Mouse (Mus musculus): ENCODE data around the gene Plce1. TPM values are rescaled to one million over a fixed set of nuclear protein-coding genes. Genes with fewer than 3 reads are reported as not detected.

The Plce1 gene
- total RNA-seq, 2 experiments from 2014 or later = 3.9 to 7.9 TPM

DNA sequence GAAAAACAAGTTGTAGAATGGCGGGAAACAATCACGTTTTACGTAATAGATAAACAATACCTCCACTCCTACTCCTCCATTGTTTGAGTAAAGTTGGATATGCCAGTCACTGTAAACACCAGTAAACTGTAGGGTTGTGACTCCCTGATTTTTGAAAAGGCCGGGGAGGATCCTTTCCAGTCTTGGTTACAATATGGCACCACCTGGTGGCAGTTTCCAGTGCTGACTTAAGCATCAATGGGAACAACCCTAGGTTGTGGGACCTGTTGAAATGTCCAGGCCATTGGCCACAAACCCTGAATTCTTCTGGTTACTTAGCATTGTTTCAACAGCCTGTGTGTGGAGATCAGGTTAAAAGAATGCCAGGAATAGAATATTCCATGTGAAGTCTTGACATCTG, 294.6 kb downstream of the Plce1 start:
- peak; percentile 25 to 42 for DNase-seq (ENCODE audit: low spot score in 2 of 2)
- intact Hi-C loops (cut with DNase I) = loop anchor here (5.0 to 10.0 kb wide), 2 partner anchors 211 to 348 kb away; no protein-coding TSS in a partner anchor

DNA sequence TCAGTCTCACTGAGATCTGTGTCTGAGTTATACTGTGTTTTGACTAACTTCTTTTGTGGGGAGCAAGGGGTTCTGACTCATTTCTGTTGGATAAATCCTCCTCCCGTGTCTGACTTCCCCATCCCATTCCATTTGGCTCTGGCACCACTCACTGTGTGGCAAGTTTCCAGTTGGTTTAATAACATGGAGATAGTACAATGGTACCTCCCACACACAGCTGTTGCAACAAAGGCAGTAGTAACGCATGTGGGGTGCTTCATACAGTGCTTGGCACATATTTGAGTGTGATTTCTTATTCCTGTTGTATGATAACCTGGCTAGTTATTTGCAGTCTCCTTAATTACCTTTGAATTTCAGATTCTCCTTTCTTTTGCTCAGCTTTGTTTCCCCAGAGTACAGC, 297.9 kb downstream of the Plce1 start:
- intact Hi-C loops (cut with DNase I) = loop anchor here (5.0 to 10.0 kb wide), 2 partner anchors 214 to 352 kb away; no protein-coding TSS in a partner anchor
- DNase-seq (ENCODE audit: low spot score in 2 of 2) = peak in 1 of 2 experiments; percentile 9

DNA sequence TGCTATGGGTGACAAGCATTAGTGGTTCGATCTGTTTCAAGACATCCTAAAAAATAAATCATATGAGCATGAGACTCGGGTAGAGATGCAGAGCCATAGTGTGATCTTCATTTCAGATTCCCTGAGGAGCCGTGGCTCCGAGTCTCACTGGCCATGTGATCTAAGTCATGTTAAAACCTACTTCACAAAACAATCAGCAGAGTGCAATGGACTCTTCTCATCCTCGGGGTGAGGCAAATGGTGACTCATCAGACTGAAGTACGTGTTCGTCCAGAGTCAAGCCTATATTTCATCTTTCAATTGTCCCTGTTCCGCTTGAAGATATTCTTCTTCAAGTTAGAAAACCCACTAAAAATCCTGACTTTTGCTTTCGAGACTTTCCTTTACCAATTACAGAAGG, 302.6 kb downstream of the Plce1 start:
- intact Hi-C loops (cut with DNase I) = no loop called here
- DNase-seq (ENCODE audit: low spot score in 2 of 2) = no peak

DNA sequence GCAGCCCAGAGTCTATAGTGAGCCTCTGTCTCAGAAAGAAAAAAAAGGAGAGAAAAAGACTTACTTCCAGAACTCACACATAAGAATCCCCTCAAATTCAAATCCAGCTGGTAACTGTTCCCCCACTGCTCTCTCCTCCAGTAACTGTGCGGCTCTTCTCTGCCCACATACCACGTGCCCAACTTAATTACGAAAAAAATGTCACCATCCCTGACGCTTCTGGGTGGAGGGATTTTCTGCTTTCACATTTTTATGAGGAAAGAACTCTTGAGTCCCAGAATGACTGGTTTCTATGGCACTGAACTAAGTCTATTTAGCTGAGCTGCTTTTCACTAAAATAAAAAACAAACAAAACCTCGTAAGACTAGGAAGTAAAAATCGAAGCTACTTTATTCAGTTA, 306.8 kb downstream of the Plce1 start:
- intact Hi-C loops (cut with DNase I) = no loop called here
- DNase-seq (ENCODE audit: low spot score in 2 of 2) = no peak

DNA sequence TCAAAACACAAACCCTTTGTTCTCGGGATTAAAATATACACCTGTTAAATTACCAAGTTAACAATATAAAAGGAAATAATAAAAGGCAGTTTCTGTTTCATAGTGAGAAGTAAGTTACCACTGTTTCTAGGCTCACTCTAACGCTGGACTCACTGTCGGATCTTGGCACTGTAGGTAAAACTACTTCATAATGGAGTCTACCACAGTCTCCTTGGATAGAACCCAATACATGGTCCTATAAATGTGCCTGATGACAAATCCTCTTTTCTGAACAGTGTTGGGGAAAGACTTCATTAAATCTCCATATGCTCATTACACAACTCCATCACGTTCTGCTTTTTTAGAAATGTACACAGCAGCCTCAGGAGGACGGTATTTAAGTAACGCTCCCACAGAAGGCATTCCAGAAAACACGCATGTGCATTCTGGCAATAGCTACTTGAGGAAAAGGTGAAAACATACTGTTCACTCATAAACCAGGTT, 312.7 kb downstream of the Plce1 start:
- no peak for DNase-seq (ENCODE audit: low spot score in 2 of 2)
- intact Hi-C loops (cut with DNase I) = no loop called here

DNA sequence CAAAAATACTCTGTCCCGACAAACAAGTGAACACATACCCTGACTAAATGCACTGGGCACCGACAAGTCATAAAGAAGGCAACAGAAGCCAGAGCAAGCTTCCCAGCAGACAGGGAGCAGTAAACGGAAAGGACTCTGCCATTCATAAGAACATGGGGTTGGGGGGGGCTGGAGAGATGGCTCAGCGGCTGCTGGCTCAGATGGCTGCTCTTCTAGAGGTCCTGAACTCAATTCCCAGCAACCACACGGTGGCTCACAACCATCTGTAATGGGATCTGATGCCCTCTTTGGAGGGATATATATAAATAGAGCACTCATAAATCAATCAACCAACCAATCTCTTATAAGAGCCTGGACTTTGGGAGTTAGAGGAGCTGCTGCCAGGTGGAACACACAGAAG, 315.6 kb downstream of the Plce1 start:
- no peak for DNase-seq (ENCODE audit: low spot score in 2 of 2)
- intact Hi-C loops (cut with DNase I) = no loop called here

DNA sequence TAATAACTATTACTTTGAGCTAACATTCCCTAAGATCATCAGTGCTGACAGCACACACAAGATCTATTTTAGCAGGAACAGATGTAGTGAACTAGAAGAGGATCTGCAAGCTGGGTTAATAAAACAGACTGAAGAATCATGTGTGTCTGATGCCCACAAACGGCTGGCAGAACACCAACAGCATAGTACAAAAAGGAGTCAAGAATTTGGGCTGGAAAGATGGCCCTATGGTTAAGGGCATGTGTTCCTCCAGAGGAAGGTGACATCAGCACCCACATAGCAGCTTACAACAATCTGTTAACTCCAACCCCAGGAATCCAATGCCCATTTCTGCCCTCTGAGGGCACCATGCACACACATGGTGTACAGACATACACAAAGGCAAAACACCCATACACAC, 317.4 kb downstream of the Plce1 start:
- intact Hi-C loops (cut with DNase I) = no loop called here
- DNase-seq (ENCODE audit: low spot score in 2 of 2) = peak; percentile 32 to 47

DNA sequence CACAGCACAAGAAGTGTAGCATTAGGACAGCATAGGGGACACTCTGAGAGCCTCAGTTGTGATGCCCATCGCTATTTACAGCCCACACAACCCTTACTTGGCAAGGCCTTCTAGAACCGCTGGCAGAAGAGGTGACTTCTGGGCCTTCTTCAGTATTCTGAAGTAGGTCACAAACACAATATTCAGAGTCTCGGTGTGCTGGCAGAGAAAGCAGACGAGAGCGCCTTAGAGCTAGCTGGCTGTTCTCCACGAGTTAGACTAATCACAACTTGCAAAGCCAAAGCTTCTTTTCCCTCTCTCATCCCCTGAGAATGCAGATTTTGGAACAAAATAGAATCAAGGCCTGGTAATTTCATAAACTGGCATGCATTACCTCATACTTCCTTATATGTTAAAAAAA, 317.9 kb downstream of the Plce1 start:
- intact Hi-C loops (cut with DNase I) = no loop called here
- peak; percentile 8 to 20 for DNase-seq (ENCODE audit: low spot score in 2 of 2)

DNA sequence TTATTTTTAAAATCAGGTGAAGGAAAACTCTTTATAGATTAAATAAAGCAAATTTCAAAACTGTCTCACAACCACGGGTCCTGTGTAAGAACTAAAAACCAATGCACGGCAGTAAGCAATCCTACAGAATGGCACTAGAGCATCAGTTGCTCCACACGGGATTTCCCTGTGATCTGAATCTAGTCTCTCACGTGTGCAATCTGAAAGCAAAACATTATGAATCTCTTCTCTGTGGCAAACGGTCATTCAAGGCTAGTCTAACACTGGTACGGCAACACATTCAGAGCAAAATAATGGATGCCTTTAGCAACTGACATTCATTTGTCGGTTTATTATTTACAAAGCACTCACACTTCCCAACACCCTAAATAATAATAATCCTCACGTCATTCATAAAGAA, 337.3 kb downstream of the Plce1 start:
- intact Hi-C loops (cut with DNase I) = no loop called here
- no peak for DNase-seq (ENCODE audit: low spot score in 2 of 2)

DNA sequence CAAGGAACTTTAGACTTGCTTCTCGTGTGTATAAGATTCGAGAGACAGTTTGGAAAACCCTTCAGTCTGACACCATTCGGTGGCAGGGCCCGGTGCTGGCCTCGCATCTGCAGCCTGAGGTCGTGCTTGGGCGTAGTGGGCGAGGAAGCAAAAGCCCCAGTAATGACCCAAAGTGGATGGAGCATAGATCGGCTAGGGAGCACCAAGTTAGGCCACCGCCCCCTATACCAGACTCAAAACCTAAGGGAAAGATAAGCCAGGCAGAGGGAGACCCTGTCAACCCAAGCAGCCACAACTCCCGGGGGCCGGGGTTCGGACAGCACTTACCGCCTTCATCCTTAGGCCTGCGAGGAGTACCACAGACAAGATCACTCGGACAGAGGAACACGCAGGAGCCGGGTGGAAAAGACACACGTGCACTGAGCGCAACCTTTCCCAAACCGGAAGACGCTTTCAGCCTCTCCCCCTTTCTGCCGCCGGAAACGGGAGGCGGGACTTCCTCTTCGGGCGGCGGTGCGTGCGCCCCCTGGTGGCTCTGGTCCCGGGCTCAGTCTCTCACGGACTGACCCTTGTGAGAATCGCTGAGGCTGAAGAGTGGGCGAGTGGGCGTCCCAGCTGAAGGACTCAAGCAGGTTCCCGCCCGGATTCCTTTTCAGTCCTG, 338.0 kb downstream of the Plce1 start, which contains the start of gene Noc3l:
TSS of gene Noc3l (minus strand) at position 472 of the 661 bp plus-strand sequence.
- DNase-seq (ENCODE audit: low spot score in 2 of 2) = peak; percentile 92 to 93
- intact Hi-C loops (cut with DNase I) = no loop called here

DNA sequence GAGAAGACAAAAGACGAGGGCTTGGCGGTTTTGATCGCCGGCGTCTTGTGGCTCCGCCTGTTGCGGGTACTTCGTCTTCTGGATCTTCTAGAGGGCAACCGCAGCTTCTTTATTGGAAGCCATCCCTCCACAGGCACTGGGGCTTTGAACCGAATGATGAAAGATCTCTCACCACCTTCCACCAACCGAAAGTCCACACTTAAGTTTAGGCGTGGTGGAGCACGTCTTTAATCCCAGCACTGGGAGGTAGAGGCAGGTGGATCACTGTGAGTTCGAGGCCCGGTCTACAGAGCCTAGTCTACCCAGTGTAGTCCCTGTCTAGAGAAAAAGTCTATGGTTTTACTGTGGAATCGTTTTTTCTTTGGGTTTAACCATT, 338.5 kb downstream of the Plce1 start:
- intact Hi-C loops (cut with DNase I) = no loop called here
- no peak for DNase-seq (ENCODE audit: low spot score in 2 of 2)

DNA sequence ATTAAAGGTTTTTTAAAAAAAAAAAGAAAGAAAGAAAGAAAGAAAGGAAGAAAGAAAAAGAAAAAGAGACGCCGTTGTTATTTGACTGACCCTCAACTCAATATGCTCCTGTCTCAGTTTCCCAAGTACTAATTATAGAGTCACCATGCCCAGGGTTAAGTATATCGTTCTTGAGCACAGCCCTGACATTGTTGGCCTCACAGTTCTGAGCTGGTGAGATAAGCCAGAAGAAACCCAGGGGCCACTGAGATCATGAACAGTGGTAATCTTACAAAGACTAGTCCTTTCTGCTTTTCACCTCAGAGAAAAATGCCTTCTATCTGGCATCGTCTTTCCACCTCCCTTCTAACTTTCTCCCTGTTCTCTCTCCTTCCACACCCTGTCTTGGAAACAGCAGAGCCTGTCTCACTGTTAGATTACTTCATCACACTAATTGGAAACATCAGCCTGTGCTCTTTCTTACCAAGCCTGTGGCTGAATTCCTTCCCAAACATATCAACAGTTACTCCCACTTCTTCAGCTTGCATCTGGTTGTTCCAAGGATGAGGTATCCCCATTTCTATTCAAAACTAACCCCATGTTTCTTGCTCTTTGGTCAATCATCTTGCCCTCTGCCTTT, 339.4 kb downstream of the Plce1 start:
- intact Hi-C loops (cut with DNase I) = no loop called here
- DNase-seq (ENCODE audit: low spot score in 2 of 2) = no peak

DNA sequence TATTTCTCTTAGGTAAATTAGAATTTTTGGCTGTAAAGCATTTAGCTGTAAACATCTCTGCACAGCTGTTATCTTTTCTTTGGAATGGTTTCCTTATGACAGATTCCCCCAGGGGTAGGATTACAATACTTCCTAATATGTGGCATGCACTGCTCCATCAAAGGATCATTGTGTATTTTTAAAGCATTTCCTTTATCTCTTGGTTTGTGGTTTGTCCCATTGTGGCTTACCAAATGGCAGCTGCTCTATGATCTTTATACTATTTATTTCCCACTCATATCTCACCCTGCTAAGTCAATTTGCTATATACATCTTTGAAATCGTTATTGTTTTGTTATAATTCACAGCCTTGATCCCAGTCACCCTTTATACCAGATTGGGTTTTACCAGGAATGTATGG, 352.3 kb downstream of the Plce1 start:
- intact Hi-C loops (cut with DNase I) = no loop called here
- DNase-seq (ENCODE audit: low spot score in 2 of 2) = no peak

Other genes with a start within 250 kb of the Plce1 start
- 100 to 1,000 TPM; 135 to 144 TPM for gene Lgi1, start 216.6 kb upstream of the Plce1 start, total RNA-seq (2021)
- 1 to 10 TPM; 1.6 to 2.6 TPM for gene Slc35g1, start 85.1 kb upstream of the Plce1 start, total RNA-seq (2021)

Data from left cerebral cortex, postnatal 36 days (tissue).